Mouse (Mus musculus) R1 (cell line): ENCODE measurements around the gene Sh3bgrl.
A peak's percentile ranks its signal among the peaks of the same experiment; 100 is the strongest.
"Not testable (repeated sequence)": the region's sequence is repeated elsewhere in the genome, so short reads cannot be mapped to it uniquely, and the experiment has no call there.

Source experiments
- DNase-seq: peaks from one replicate; pipeline ENCODE4 v3.0.0-alpha.2; 2018; ENCODE audit warnings: low read depth, low spot score

The Sh3bgrl gene

GRCm38 (mm10) chrX:109095245-109096242 is at the start of gene Sh3bgrl:
TSS of gene Sh3bgrl (plus strand) at chrX:109095365.
- DNase-seq = peak; percentile 38

DNA sequence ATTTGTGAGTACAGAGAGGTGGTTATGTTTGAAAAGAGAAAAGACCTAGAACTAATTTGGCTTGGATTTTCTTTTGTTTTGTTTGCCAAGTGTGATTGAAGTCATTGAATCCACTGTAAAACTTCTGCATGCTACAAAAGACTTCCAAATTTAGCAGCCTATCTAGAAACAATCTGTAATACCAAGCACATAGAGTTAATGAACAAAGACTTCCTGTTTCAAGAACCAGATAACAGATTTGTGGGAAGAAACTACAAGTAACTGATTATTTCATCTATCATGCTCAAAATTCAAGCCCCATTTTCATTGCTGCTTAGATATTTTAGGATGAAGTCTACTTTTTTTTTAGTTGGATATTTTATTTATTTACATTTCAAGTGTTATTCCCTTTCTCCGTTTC is 47.4 kb upstream of the Sh3bgrl start:
- no peak for DNase-seq

GRCm38 (mm10) chrX:109071719-109072118 is 23.4 kb upstream of the Sh3bgrl start:
- no peak for DNase-seq

DNA sequence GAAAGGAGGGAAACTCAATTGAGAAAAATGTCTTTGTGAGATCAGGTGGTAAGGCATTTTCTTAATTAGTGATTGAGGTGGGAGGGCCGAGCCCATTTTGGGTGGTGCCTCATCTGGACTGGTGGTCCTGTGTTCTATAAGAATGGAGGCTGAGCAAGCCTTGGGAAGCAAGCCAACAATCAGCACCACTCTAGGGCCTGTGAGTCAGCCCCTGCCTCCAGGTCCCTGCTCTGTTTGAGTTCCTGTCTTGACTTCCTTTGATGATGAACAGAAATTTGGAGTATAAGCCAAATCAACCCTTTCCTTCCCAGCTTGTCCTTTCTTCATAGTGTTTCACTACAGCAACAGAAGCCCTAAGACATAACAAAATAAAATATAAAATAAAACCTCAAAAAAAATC is 19.4 kb upstream of the Sh3bgrl start:
- no peak for DNase-seq

- peak; percentile 8 for DNase-seq
These were observed 18.8 kb upstream of the Sh3bgrl start for GRCm38 (mm10) chrX:109076355-109076754.

GRCm38 (mm10) chrX:109079354-109079753 is 15.8 kb upstream of the Sh3bgrl start:
- not testable (repeated sequence) for DNase-seq

DNA sequence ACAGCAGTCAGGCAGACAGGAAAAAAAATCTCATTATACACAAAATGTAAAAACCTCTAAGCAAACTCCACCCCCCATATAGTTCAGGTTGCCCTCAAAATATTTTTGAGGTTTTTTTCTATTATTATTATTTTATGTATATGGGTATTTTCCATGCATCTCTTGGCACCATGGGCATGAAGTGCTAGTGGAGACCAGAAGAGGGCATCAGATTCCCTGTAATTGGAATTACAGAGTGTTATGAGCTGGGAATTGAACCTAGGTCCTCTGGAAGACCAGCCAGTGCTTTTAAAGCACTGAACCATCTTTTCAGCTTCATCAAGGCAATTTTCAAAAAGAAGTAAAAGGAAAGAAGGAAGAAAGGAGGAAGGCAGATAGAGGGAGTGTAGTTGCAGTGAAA is 8.1 kb upstream of the Sh3bgrl start:
- DNase-seq = no peak

- no peak for DNase-seq
These were observed 365 bp upstream of the Sh3bgrl start for GRCm38 (mm10) chrX:109094800-109095199.

DNA sequence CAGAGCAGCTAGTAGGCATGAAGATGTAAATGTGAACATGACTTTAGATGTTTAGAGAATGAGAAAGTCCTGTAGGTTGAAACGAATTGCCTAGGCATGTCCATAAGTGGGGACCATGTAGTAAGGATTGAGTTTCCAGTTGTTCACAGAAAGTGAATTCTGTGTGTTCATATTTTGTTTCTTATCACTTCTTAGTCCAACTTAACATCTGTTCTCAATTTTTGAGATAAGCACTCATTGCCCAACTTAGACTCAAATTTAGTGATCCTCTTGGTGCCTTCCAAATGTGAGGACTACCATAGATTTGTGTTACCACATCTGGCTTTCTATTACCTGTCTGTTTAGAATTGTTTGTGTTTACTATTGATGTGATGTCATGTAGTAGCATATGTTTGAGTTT is 3.3 kb downstream of the Sh3bgrl start:
- no peak for DNase-seq

- DNase-seq = no peak
These were observed 5.3 kb downstream of the Sh3bgrl start for GRCm38 (mm10) chrX:109100441-109100840.

- no peak for DNase-seq
These were observed 13.1 kb downstream of the Sh3bgrl start for GRCm38 (mm10) chrX:109108117-109108805.

DNA sequence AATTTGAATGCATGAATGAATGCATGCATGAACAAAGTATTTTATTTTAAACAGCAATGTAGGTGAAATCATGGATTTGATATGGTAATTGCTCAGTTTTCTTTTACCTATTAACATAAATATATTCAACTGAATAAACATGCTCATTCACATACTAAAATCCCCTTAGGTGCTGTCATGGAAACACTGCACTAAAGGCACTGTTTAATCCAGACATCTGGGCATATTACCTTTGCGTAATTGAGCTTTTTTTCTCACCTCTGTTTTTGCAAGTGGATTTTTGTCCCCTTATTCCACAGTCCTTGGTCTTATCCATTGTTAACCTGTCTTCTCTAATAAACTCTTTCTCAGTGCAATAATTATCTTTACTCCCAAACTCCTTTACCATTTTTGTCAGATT is 17.7 kb downstream of the Sh3bgrl start:
- DNase-seq = no peak

- no peak for DNase-seq
These were observed 18.5 kb downstream of the Sh3bgrl start for GRCm38 (mm10) chrX:109113401-109114280.

- DNase-seq = no peak
These were observed 25.0 kb downstream of the Sh3bgrl start for GRCm38 (mm10) chrX:109119829-109120826.

GRCm38 (mm10) chrX:109121161-109121560 is 26.0 kb downstream of the Sh3bgrl start:
- no peak for DNase-seq

GRCm38 (mm10) chrX:109122670-109123069 is 27.5 kb downstream of the Sh3bgrl start:
- DNase-seq = no peak

- DNase-seq = no peak
These were observed 28.6 kb downstream of the Sh3bgrl start for GRCm38 (mm10) chrX:109123762-109124161.

DNA sequence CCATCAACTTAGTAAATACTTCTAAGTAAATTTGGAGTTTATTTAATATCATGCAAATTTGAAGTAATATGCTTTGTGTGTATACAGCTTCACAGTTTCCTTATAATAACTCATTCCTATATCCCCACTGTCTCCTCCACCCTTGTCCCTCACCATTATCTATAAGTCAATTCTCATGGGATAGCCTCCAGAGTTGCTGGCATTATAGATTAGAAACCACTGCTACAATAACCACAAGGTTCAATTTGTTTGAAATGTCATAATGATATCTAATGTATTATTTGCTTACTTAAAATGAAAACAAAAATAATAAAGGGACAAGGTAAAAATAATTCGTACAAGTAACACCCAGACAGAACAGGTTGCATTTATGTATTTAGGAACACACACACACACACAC is 31.7 kb downstream of the Sh3bgrl start:
- no peak for DNase-seq

DNA sequence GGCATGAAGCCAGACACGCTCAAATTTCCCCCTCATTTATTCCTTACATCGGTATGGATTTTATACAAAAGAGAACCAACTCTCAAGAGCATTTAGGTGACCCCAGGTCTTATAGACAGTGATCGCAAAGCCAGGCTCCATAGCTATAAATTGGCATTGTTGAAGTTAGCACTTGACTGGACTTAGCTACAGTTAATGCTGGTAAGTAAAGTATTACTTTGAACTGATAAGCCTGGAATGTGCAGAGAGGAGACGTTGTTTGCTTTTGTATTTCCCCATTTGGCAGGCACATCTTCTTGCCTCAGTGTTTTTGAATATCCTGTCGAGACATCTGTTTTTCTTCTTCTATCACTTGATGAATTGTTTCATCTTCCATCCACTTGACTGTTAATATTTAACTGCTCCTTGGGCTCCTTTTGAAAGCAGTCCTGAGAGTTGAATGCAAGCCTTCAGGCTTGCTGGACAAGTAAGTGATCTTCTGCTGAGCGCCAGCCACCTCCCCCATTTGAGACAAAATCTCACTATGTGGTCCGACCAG is 32.5 kb downstream of the Sh3bgrl start:
- no peak for DNase-seq

DNA sequence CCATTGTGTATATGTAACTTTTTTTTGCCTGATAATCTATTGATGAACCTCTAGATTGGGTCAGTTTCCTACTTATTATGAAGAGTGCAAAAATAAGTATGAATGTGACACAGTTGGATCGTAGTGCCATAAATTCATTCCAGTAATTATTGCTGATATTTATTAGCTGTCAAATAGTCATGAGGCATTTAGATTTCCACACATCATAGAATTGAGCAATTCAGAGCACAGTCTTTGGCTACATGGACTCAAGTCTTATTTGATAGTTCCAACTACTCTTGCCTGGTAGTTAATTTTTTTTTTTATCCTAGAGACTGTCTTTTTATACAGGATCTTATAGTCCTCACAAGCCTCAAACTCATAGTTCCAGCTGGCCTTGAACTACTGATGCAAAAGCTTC is 34.9 kb downstream of the Sh3bgrl start:
- no peak for DNase-seq
